Mouse (Mus musculus) limb, embryonic 11.5 days (tissue): Measurements from ENCODE around the gene Trabd2b. TPM values are rescaled to one million over a fixed set of nuclear protein-coding genes. Genes with fewer than 3 reads are reported as not detected.

Experiments used
- ATAC-seq: fragments of 200-750 bp; cut with Nextera tagmentation; 2 replicates; pipeline ENCODE4 v1.8.0; 2017; ENCODE audit warnings: low read depth; ENCODE audit not compliant: insufficient number of reproducible peaks, low FRiP score, low TSS enrichment
- DNase-seq: peaks from one replicate; pipeline ENCODE4 v3.0.0-alpha.2; 2015; ENCODE audit warnings: low spot score
- H3K27ac ChIP-seq: fragments of 300-500 bp; sonication (generic); replicated peaks from 2 replicates; pipeline ENCODE4 v1.5.1; 2014; ENCODE audit warnings: low read depth, mild to moderate bottlenecking, low read length
- H3K27me3 ChIP-seq: fragments of 300-500 bp; sonication (generic); 2 replicates; pipeline ENCODE4 v1.6.1; 2014; ENCODE audit warnings: mild to moderate bottlenecking, low read length, mixed read lengths; ENCODE audit not compliant: control insufficient read depth, insufficient read depth
- H3K36me3 ChIP-seq: fragments of 300-500 bp; sonication (generic); 2 replicates; pipeline ENCODE4 v1.6.1; 2014; ENCODE audit warnings: mild to moderate bottlenecking, low read length, moderate library complexity, mixed read lengths; ENCODE audit not compliant: control insufficient read depth, insufficient read depth
- H3K4me1 ChIP-seq: fragments of 300-500 bp; sonication (generic); 2 replicates; pipeline ENCODE4 v1.6.1; 2014; ENCODE audit warnings: low read length, mixed read lengths; ENCODE audit not compliant: control insufficient read depth, insufficient read depth
- H3K4me2 ChIP-seq: fragments of 300-500 bp; sonication (generic); 2 replicates; pipeline ENCODE4 v1.6.1; 2014; ENCODE audit warnings: low read depth, mild to moderate bottlenecking, moderate library complexity; ENCODE audit not compliant: severe bottlenecking
- H3K4me3 ChIP-seq: fragments of 300-500 bp; sonication (generic); 2 replicates; pipeline ENCODE4 v1.5.1; 2014; ENCODE audit warnings: low read depth, low read length
- H3K9ac ChIP-seq: fragments of 300-500 bp; sonication (generic); 2 replicates; pipeline ENCODE4 v1.6.1; 2014; ENCODE audit warnings: mild to moderate bottlenecking, low read length
- H3K9me3 ChIP-seq: fragments of 300-500 bp; sonication (generic); 2 replicates; pipeline ENCODE4 v1.6.1; 2016; ENCODE audit warnings: low read length; ENCODE audit not compliant: control insufficient read depth
- WGBS: fragments of 180-500 bp; shearing (Covaris S2); extraction: QIAGEN DNeasy Blood & Tissue Kit; methylation state at CpG from one replicate; pipeline ENCODE4 v1.1.7; 2014; 5-methylcytosine and 5-hydroxymethylcytosine counted together
- polyA plus RNA-seq: library from polyadenylated mRNA; unstranded; fragments of >200 nt; fragmentation: Nextera tagmentation; extraction: Ambion mirVana; gene quantifications from 2 replicates; pipeline ENCODE4 v1.2.1, GENCODE M21; 2014

Gene Trabd2b
- polyA plus RNA-seq, 1 experiment from 2014 or later: 0.33 TPM

GRCm38 (mm10) chr4:114405682-114406354 is 706 bp upstream of the Trabd2b start:
- ATAC-seq (peak; percentile 71), DNase-seq (peak; percentile 95)
- Histone ChIP-seq H3K27me3 (peaks cover 31% of the 10 kb centered on the region), H3K9ac (peak overlapping the region; percentile 73), H3K4me2 (peak overlapping the region; percentile 98), H3K4me3 (peak overlapping the region; percentile 65), H3K9me3 (no peaks in the 10 kb centered on the region), H3K36me3 (no peaks in the 10 kb centered on the region), H3K4me1 (peaks cover 21% of the 10 kb centered on the region), H3K27ac (peak overlapping the region; percentile 80)
- WGBS: under 1% methylated on average over 43 of the region's 74 CpGs

- Histone ChIP-seq H3K4me1 (peaks cover 26% of the 10 kb centered on the region), H3K27ac (no peak overlapping the region), H3K27me3 (peaks cover 31% of the 10 kb centered on the region), H3K9me3 (no peaks in the 10 kb centered on the region), H3K36me3 (no peaks in the 10 kb centered on the region), H3K4me3 (no peak overlapping the region), H3K9ac (no peak overlapping the region), H3K4me2 (no peak overlapping the region)
- WGBS: 80% methylated on average over 3 of the region's 3 CpGs
- DNase-seq (no peak), ATAC-seq (no peak)
These were observed 992 bp downstream of the Trabd2b start for GRCm38 (mm10) chr4:114407516-114407915.

- no peak overlapping the region for H3K4me3 ChIP-seq
- H3K9ac ChIP-seq: no peak overlapping the region
- peaks cover 31% of the 10 kb centered on the region for H3K27me3 ChIP-seq
- peaks cover 26% of the 10 kb centered on the region for H3K4me1 ChIP-seq
- DNase-seq (no peak), ATAC-seq (no peak)
- no peak overlapping the region for H3K4me2 ChIP-seq
- no peak overlapping the region for H3K27ac ChIP-seq
- 84% methylated on average over 2 of the region's 2 CpGs for WGBS
- no peaks in the 10 kb centered on the region for H3K9me3 ChIP-seq
- no peaks in the 10 kb centered on the region for H3K36me3 ChIP-seq
These were observed 1.8 kb downstream of the Trabd2b start for GRCm38 (mm10) chr4:114408298-114408697.

GRCm38 (mm10) chr4:114408890-114409480 is 2.5 kb downstream of the Trabd2b start:
- no peak overlapping the region for H3K9ac ChIP-seq
- no peaks in the 10 kb centered on the region for H3K9me3 ChIP-seq
- DNase-seq (no peak), ATAC-seq (no peak)
- H3K4me1 ChIP-seq: peaks cover 26% of the 10 kb centered on the region
- WGBS: 76% methylated on average over 18 of the region's 18 CpGs
- no peak overlapping the region for H3K4me2 ChIP-seq
- H3K4me3 ChIP-seq: no peak overlapping the region
- H3K27ac ChIP-seq: no peak overlapping the region
- peaks cover 31% of the 10 kb centered on the region for H3K27me3 ChIP-seq
- H3K36me3 ChIP-seq: no peaks in the 10 kb centered on the region

- H3K9ac ChIP-seq: no peak overlapping the region
- H3K27ac ChIP-seq: no peak overlapping the region
- H3K9me3 ChIP-seq: no peaks in the 10 kb centered on the region
- no peak for DNase-seq
- H3K4me2 ChIP-seq: no peak overlapping the region
- peaks cover 31% of the 10 kb centered on the region for H3K27me3 ChIP-seq
- no peak for ATAC-seq
- H3K4me3 ChIP-seq: no peak overlapping the region
- H3K36me3 ChIP-seq: no peaks in the 10 kb centered on the region
- peaks cover 26% of the 10 kb centered on the region for H3K4me1 ChIP-seq
These were observed 3.0 kb downstream of the Trabd2b start for GRCm38 (mm10) chr4:114409511-114409910.

GRCm38 (mm10) chr4:114410026-114410425 is 3.5 kb downstream of the Trabd2b start:
- 36% methylated on average over 3 of the region's 3 CpGs for WGBS

GRCm38 (mm10) chr4:114410443-114410842 is 3.9 kb downstream of the Trabd2b start:
- no peaks in the 10 kb centered on the region for H3K36me3 ChIP-seq
- WGBS: 17% methylated on average over 11 of the region's 11 CpGs
- no peak overlapping the region for H3K9ac ChIP-seq
- peaks cover 26% of the 10 kb centered on the region for H3K4me1 ChIP-seq
- no peaks in the 10 kb centered on the region for H3K9me3 ChIP-seq
- H3K27me3 ChIP-seq: peaks cover 31% of the 10 kb centered on the region
- peak; percentile 31 for DNase-seq
- H3K27ac ChIP-seq: no peak overlapping the region
- H3K4me2 ChIP-seq: no peak overlapping the region
- no peak overlapping the region for H3K4me3 ChIP-seq
- no peak for ATAC-seq

More at GRCm38 (mm10) chr4:114410026-114410425, 3.5 kb downstream of the Trabd2b start:
- no peaks in the 10 kb centered on the region for H3K9me3 ChIP-seq
- DNase-seq (peak; percentile 29), ATAC-seq (no peak)
- H3K27me3 ChIP-seq: peaks cover 31% of the 10 kb centered on the region
- no peak overlapping the region for H3K4me2 ChIP-seq
- H3K4me1 ChIP-seq: peaks cover 26% of the 10 kb centered on the region
- H3K4me3 ChIP-seq: no peak overlapping the region
- H3K9ac ChIP-seq: no peak overlapping the region
- no peaks in the 10 kb centered on the region for H3K36me3 ChIP-seq
- H3K27ac ChIP-seq: no peak overlapping the region

GRCm38 (mm10) chr4:114410958-114411661 is 4.6 kb downstream of the Trabd2b start:
- Histone ChIP-seq H3K9ac (no peak overlapping the region), H3K9me3 (no peaks in the 10 kb centered on the region), H3K27me3 (peaks cover 31% of the 10 kb centered on the region), H3K36me3 (no peaks in the 10 kb centered on the region), H3K4me1 (peaks cover 26% of the 10 kb centered on the region), H3K4me2 (no peak overlapping the region), H3K27ac (no peak overlapping the region), H3K4me3 (no peak overlapping the region)
- ATAC-seq (no peak), DNase-seq (no peak)
- 25% methylated on average over 9 of the region's 9 CpGs for WGBS
